Mouse (Mus musculus) stomach, adult 2 months (tissue): ENCODE data around the gene Gpr62. TPM values are rescaled to one million over a fixed set of nuclear protein-coding genes. Genes with fewer than 3 reads are reported as not detected.

ENCODE experiments used
- polyA plus RNA-seq: library from polyadenylated mRNA; depleted of rRNA; stranded (reverse); fragments of >200 nt; gene quantifications from 2 replicates; pipeline ENCODE4 v1.2.3, GENCODE M21; 2012; rRNA removed

Gene Gpr62
- polyA plus RNA-seq = 0.19 and 0.33 TPM in 2 replicates

DNA sequence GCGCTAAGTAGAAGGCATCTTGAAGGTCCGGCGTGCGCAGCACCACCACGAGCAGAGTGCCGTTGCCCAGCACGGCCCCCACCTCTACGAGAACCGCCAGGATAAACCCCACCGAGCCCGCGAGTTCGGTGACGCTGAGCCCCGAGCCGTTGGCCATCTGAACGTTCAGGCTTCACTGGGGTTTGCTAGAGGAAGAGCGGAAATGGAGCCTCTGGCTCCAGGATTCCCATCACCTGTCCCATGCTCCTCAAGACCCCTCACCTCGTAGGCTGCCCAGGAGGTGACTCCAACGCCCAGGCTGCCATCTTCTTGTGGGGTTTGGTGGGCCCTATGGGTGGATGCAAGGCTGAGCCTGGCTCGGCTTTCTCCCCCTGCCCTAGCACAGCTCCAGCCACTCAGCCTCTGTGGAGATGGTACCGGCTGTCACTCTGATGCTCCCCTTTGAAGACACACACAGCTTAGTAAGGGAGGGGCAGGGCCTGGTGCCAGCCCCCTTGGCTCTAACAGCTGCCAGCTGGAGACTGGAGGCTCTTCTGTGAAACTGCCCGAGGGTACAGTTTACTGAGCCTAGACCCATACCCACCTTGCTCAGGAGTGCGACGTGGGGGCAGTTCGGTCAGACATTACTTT, at the start of gene Gpr62:
Gene Gpr62 (minus strand): TSS at position 368 of the 630 bp plus-strand sequence.

DNA sequence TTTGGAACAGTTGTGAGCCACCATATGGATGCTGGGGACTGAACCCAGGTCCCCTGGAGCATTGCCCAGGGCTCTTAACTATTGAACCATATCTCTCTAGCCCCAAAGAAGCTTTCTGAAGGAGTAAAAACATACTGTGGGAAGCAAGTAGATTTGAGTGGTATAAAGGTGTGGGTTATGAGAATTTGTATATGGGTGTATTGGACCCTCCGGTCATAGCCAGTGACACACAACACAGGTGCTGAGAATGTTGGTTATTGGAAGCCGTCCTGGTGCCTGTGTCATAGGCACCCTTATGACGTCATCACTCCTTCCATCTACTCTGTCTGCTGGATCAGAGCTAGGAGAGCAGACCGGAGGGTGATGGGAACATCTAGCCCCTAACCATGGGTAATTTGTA, 48.5 kb upstream of the Gpr62 start, which contains the start of gene Iqcf5:
Gene Iqcf5 (plus strand): TSS at position 301 of the 400 bp plus-strand sequence.

DNA sequence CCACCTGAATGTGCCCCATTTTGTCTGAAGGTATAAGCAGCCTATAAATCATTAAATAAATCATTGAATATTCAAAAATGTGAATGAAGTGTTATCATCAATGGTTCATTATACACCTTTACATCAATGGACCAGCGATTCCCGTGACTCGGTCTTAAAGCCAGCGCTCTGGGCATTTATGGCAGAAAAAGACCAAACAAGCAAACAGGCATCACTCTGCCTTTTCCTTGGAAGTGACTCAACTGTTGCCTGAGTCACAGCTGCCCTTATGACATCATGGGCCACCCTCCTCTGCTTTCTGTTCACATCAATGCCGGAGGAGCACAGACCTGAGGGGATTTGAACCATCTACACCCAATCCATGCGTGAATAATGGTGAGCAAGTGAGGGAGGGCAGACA, 33.9 kb upstream of the Gpr62 start, which contains the start of gene Iqcf1:
Gene Iqcf1 (plus strand): TSS at position 301 of the 400 bp plus-strand sequence.

DNA sequence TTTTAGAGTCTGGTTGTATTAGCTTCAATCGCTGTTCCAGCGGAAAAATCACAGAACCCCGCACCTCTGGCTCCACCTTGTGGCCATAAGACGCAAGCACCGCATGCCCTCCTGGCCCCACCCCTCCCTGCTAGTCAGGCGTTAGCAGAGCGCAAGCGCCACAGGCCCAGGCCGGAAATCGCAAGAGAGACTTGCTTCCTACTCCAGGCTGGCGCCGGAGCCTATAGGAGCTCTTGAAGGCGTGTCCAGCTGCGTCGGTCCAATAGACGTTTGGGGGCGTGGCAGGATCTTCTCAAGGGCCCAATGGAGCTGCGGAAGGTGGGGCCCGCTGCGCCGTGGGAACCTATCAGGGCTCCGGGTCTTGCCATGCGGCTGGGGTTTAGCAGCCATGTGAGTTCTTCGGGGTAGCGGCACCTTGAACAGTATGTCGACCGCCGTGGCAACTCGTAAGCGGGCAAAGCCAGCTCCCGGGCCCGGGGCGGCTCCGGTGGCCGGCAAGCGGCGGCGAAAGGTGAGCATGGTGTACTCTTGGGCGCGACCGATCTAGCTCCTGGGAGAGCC, 11.3 kb upstream of the Gpr62 start, which contains the start of gene Parp3:
Gene Parp3 (minus strand): TSS at position 26 of the 561 bp plus-strand sequence.

DNA sequence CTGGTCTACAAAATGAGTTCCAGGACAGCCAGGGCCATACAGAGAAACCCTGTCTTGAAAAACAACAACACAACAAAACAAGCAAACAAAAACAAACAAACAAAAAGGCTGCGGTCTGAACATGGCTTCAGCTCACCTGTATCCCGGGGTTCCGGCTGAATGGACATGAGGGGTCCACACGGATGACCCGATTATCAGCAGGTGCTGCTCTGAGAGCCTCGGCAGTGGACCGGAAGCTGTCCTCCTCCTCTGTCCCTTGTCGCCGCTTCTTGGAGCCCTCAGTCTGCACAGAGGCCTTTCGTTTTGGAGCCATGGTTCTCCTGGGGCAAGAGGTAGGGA, 9.9 kb upstream of the Gpr62 start, which contains the start of gene Rrp9:
Gene Rrp9 (plus strand): TSS at position 301 of the 339 bp plus-strand sequence.

DNA sequence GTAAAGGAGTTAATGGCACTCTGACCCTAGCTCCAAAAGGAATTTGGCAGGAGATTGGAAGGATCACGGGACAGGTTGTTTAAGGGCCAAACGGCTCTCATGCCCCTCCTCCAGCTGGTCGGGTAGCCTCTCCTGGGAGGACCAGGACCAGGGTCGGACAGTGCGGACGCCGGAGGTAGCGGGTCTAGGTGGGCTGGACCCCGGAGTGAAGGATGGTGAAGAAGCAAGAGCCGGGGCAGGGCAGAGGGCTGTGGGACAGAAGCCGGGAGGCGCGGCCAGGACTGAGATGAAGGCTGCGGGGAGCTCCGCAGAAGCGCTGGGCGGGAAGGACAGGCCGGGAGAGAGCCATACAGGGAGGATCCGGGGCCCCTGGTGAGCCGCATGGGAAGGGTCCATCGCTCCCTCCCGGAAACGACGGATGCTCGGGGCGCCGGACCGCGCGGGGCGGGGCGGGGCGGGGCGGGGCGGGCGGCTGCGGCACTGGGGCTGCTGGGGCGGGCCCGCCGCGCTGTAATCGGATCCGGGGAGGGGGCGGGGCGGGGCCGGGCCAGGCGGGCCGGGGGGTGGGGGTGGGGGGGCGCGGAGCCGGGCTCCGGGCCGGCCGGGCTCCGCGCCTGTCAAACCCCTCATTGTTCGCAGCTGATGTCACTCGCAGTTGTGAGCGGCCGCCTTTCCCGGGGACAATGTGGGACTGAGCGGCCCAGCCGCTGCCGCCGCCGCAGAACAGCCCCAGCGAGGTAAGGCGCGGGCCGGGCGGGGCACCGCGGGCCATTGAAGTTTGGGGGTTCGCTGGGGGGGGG, 12.3 kb downstream of the Gpr62 start, which contains the start of gene Pcbp4:
Gene Pcbp4 (plus strand): TSS at position 21 of the 800 bp plus-strand sequence.

DNA sequence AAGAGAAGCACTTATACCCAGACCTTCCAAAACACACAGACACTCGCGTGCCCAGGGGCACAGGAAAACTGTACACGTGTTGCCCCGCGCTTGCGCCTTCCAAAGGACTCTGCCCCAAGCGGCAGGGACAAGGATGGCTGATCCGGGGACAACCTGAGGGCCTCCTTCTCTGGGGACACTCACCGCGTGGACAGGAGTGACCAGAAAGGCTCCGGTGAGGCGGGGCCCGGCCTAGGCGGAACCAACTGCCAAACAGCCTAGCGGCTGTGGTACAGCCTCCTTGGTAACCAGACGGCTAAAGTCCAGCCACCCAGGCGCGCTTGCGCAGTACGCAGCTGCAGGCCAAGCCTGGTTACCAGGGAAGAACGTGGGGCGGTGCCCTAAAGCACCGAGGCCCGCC, 18.4 kb downstream of the Gpr62 start, which contains the start of the genes Abhd14b and Abhd14a:
Gene Abhd14b (plus strand): TSS at position 112 of the 400 bp plus-strand sequence.
Gene Abhd14a (minus strand): TSS at position 331 of the 400 bp plus-strand sequence.

DNA sequence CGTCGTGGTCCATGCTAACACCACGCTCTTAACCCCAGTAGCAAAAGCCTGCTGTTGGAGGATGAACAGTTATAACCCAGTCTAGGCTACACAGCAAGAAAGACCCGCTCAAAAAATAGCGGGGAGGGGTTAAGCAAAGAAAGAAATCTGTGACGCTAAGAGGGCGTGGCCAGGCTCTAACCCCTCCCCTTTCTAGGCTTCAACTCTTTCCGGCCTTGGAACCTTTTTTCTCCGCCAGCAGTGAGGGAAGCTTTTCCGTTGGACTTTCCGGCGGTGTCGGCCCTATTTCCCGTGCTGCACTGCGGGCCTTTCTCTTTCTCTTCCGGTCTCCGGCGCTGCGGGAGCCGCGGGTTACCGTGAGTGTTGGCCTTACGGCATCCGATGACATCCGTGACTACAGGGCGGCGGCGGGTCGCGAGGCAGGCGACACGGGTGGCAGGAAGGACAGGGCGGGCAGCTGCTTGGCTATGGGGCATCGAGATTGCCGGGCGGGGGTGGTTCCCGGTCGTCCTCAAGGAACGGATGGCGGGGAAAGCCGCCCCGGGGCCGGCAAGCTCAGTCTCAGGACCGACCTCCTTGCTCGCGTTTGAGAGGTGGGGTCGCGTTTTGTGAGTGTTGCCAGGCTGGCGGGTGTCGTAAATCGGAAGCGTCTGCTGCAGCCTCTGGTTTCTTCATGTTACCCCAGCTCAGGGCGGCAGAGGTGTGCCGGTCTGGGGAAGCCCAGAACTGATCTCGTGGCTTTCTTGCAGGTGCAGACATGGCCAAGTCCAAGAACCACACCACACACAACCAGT, 36.3 kb downstream of the Gpr62 start, which contains the start of gene Rpl29:
Gene Rpl29 (plus strand): TSS at position 234 of the 794 bp plus-strand sequence.

Other genes starting within 250 kb of the Gpr62 start
- gene Tlr9, start 243.3 kb downstream of the Gpr62 start, polyA plus RNA-seq = 0.48 and 0.87 TPM in 2 replicates
- 82.5 and 83.4 TPM in 2 replicates for gene Alas1, start 217.3 kb downstream of the Gpr62 start, polyA plus RNA-seq
- gene Poc1a, start 184.9 kb downstream of the Gpr62 start, polyA plus RNA-seq = 6.4 TPM in 2 replicates
- gene Dusp7, start 97.3 kb downstream of the Gpr62 start, polyA plus RNA-seq = 34.0 and 34.3 TPM in 2 replicates
- 172 and 188 TPM in 2 replicates for gene Rpl29, start 36.5 kb downstream of the Gpr62 start, polyA plus RNA-seq
- 12.3 and 15.9 TPM in 2 replicates for gene Acy1, start 27.6 kb downstream of the Gpr62 start, polyA plus RNA-seq
- 59.6 and 68.4 TPM in 2 replicates for gene Abhd14b, start 18.5 kb downstream of the Gpr62 start, polyA plus RNA-seq
- 11.9 and 16.1 TPM in 2 replicates for gene Abhd14a, start 18.3 kb downstream of the Gpr62 start, polyA plus RNA-seq
- 37.0 and 40.1 TPM in 2 replicates for gene Pcbp4, start 12.6 kb downstream of the Gpr62 start, polyA plus RNA-seq
- gene Rrp9, start 10.0 kb upstream of the Gpr62 start, polyA plus RNA-seq = 14.1 and 17.0 TPM in 2 replicates
- gene Parp3, start 11.0 kb upstream of the Gpr62 start, polyA plus RNA-seq = 19.1 and 26.3 TPM in 2 replicates
- not detected in 2 replicates for gene Iqcf1, start 34.0 kb upstream of the Gpr62 start, polyA plus RNA-seq
- gene Iqcf5, start 48.6 kb upstream of the Gpr62 start, polyA plus RNA-seq = not detected in 2 replicates
- gene Iqcf3, start 95.7 kb upstream of the Gpr62 start, polyA plus RNA-seq = not detected in 2 replicates
- gene Iqcf4, start 105.1 kb upstream of the Gpr62 start, polyA plus RNA-seq = not detected in 2 replicates
- not detected in 2 replicates for gene Iqcf6, start 160.6 kb upstream of the Gpr62 start, polyA plus RNA-seq
- not detected in 2 replicates for gene Grm2, start 190.1 kb upstream of the Gpr62 start, polyA plus RNA-seq
- gene Tex264, start 220.0 kb upstream of the Gpr62 start, polyA plus RNA-seq = 61.4 and 82.8 TPM in 2 replicates